Mouse (Mus musculus): ENCODE data around the gene Fer1l5. TPM values are rescaled to one million over a fixed set of nuclear protein-coding genes. Genes with fewer than 3 reads are reported as not detected.
A peak's percentile ranks its signal among the peaks of the same experiment; 100 is the strongest.

Gene Fer1l5
- total RNA-seq, 2 experiments from 2014 or later: not detected

DNA sequence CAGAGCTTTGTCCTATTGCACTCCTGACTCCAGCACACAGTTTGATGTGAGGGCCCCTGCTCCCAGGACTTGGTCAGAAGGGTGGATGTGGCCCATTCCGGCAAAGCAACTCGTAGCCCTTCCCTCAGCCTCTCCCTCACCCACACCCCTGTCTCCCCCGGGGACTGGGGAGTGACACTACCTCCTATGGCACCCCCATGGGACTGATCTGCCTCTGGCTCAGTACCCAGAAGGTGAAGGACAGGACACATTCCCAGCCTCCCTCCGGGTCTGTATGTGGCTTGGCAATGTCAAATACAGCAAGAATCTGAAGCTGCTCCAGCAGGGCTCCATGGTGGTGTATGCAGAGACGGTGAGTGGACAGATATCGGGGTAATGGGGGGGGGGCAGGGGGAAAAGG, 32.4 kb downstream of the Fer1l5 start:
- ATAC-seq (ENCODE audit: poor library complexity, severe bottlenecking): no peak

- no peak for ATAC-seq (ENCODE audit: poor library complexity, severe bottlenecking)
These were observed 57.4 kb downstream of the Fer1l5 start for GRCm38 (mm10) chr1:36429511-36429910.

DNA sequence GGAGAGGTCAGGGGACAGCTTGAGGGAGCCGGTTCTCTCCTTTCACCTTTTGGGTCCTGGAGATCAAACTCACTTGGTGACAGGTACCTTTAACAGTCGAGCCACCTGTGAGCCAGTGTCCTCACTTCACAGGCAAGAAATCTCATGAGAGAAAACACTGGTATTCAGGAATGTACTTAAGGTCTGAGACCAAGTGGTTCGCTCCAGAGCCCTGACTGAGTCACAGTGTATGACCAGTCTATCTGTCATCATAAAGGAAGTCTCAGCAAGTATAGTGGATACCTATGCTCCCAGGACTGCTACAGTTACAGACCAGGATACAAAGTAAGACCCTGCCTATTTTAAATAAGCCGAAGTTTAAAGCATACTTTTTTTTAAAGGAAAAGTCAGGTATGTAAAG, 60.9 kb downstream of the Fer1l5 start:
- no peak for ATAC-seq (ENCODE audit: poor library complexity, severe bottlenecking)

- no peak for ATAC-seq (ENCODE audit: poor library complexity, severe bottlenecking)
These were observed 61.5 kb downstream of the Fer1l5 start for GRCm38 (mm10) chr1:36433616-36434015.

GRCm38 (mm10) chr1:36435071-36435470, 63.0 kb downstream of the Fer1l5 start:
- no peak for ATAC-seq (ENCODE audit: poor library complexity, severe bottlenecking)

GRCm38 (mm10) chr1:36436515-36436914, 64.4 kb downstream of the Fer1l5 start:
- ATAC-seq (ENCODE audit: poor library complexity, severe bottlenecking): peak; percentile 52; the same call in 1 of the 2 replicates

- ATAC-seq (ENCODE audit: poor library complexity, severe bottlenecking): peak; percentile 52; the same call in 1 of the 2 replicates
These were observed 65.1 kb downstream of the Fer1l5 start for GRCm38 (mm10) chr1:36437223-36437622.

GRCm38 (mm10) chr1:36441101-36441500, 69.0 kb downstream of the Fer1l5 start:
- no peak for ATAC-seq (ENCODE audit: poor library complexity, severe bottlenecking)

DNA sequence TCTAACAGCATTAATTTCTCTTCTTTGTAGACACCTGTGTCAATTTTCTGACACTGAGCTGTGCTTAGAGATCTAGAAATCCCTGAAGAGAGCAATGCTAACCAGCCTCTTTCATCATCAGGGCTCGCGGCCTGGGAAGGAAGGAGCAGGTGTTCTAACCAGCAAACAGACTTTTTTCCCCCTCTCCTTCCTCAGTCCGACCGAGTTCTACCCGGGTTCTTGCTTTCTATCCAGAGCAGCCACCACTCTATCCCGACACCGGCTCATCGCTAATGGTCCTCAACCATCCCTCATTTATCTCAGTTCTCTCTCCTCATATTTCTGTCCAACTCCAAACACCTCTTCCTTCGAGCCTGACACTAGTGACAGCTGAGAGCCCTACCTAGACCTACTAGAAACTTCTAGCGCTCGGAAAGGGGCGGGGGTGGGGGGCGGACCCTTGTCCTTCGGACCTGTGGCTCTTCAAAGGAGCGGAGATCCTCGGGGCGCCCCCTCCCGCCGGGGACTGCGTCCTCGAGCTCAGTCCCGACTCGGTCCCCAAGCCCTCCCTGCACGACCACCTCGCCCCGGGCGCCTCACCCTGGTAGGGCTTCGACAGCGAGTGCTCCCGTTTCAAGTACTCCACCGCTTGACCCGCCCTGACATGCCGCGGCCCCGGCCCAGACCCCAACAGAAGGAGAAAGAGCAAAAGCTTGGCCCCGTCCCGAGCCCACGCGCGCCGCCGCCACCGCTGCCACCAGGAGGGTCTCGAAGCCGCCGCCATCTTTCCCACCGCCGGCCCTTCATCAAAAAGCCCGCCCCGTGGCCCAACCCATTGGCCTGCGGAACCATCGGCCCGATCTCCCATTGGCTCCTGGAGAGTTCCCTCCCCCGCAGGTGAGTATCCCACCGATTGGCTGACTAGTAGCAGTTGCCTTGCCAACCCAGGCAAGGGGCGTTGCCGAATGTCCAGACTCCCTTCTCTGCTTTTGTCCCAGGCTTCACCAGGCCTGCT, 72.7 kb downstream of the Fer1l5 start, which contains the start of gene Lman2l:
Gene Lman2l, minus strand, starts transcription at position 801 of the 994 bp plus-strand sequence.
- peak; percentile 97 for ATAC-seq (ENCODE audit: poor library complexity, severe bottlenecking)

- no peak for ATAC-seq (ENCODE audit: poor library complexity, severe bottlenecking)
These were observed 73.4 kb downstream of the Fer1l5 start for GRCm38 (mm10) chr1:36445508-36445907.

- ATAC-seq (ENCODE audit: poor library complexity, severe bottlenecking): peak; percentile 69
These were observed 74.2 kb downstream of the Fer1l5 start for GRCm38 (mm10) chr1:36446106-36446824.

DNA sequence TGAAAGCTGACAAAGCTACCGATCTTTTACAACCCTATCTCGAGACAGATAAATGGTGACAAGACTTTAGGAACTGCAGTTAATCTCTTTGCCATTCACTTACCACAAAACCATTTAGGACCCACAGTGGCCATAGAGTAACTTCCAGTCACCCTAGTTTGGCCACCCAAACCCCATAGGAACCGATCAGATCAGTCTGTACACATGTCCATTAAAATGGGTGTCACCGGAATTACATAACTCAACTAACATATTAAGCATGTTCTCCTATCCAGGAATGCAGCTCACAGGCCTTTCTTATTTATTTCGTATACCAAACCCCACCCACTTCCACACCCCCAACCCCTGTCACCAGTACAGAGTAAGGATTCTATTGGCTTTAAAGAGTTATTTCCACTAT, 74.8 kb downstream of the Fer1l5 start:
- ATAC-seq (ENCODE audit: poor library complexity, severe bottlenecking): no peak

DNA sequence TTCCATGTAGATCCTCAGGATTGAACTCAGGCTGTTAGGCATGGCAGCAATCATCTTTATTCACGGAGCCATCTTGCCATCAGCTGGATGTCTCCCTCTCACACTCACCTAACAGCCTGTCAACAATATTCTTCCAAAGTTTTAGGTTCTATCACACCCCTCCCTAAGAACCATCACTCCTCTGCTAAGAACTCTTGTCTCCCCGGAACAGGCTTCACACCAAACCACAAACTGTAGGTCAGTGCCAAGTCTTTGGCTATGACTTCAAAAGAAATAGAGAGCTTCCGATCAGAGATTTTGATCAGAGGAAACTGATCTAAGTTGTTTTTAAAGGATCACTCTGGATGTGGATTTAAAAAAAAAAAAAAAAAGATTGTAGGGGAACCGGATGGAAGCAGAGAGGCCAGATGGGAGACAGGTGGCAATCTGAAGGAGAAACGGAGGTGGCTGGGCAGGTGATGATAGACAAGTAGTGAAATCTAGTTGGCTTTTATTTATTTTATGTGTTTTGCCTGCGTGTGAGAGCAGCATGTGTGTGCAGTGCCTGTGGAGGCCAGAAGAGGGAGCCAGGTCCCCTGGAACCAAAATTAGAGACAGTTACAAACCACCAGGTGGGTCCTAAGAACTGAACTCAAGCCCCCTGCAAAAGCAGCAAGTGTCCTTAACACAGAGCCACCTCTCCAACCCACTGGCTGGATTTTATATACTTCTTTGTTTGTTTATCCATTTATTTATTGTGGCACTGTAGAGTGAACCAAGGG, 82.1 kb downstream of the Fer1l5 start:
- no peak for ATAC-seq (ENCODE audit: poor library complexity, severe bottlenecking)

DNA sequence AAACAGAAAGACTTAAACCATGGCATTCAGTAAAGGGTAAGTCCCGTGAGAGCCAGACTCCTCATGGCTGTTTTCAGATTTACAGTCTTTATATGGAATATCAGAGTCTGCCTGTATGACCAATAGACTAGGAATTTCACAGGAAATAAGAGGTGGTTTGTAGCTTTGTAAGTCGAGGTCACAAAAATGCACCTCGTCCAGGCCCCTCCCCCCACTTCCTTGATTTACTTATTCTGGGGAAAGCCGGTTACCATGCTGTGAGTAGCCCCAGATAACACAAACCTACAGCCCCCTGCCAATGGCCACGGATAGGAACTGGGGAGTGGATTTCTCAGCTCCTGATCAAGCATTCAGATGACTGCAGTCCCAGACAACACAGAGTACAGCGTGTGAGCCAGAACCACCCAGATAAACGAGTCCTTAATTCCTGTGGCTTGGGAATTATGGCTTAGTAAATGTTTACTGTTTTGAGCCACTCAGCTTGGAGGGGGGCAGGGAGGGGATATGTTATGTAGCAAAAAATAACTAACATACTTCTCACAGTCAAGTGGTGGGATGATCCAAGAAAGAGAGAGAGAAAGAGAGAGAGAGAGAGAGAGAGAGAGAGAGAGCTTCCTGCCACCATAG, 85.4 kb downstream of the Fer1l5 start:
- no peak for ATAC-seq (ENCODE audit: poor library complexity, severe bottlenecking)

- no peak for ATAC-seq (ENCODE audit: poor library complexity, severe bottlenecking)
These were observed 86.1 kb downstream of the Fer1l5 start for GRCm38 (mm10) chr1:36458169-36458568.

DNA sequence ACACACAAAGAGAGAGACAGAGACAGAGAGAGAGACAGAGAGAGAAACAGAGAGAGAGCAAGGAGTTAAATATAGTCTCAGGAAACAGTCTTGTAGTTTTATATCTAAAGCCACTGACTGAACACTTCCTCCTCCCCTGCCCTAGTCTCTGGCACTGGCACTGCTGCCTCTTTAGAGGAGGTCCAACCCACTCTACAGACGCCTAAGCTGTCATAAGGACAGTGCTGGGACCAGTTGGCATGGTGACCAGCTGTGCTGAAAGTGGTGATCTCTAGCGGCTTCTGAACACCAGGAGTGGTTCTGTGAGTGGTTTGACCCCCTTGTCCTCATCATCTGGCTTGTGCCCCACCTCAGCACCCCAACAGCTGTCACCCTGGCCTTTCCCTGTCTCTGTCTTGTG, 89.7 kb downstream of the Fer1l5 start:
- ATAC-seq (ENCODE audit: poor library complexity, severe bottlenecking): peak; percentile 92

DNA sequence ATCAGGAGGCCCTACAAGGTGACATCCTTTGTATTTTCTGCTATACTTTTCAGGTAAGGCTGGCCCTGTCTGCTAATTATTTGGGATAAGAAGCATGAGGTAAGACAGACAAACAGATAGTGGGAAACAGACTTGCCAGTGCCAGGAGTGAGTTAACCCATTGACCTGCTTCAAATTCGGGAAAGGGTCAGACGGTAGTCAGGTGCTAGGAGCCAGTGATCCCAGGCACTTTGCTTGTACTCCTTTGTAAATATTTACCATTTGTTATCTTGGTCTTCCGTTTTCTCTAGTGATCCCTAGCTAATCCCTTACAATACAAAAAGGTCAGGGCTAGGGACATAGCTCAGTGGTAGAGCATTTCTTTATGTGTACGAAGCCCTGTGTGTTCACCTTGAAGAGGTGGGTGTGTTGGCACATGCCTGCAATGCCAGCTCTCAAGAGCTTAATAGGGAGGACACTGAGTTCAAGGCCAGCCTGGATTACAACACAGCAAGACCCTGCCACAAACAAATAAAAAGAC, 93.6 kb downstream of the Fer1l5 start:
- ATAC-seq (ENCODE audit: poor library complexity, severe bottlenecking): no peak

DNA sequence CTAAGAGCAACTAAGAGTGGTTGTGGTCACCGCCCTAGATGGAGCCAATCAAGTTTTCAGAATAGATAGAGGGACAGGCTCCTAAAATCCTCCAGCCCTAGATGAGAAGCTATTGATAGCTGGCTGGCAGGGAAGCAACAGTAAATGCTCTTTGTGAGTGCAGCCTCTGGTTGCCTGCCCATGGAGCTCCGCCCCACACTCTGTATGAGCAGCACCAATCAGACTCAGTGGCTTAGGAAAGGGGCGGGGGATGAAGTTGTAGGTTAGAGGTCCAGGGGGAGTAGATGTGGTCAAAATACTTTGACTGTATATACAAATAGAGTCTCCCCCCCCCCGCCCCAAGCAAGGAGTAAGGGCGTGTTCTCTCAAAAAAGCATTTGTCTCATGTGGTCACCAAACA, 95.4 kb downstream of the Fer1l5 start:
- ATAC-seq (ENCODE audit: poor library complexity, severe bottlenecking): no peak

DNA sequence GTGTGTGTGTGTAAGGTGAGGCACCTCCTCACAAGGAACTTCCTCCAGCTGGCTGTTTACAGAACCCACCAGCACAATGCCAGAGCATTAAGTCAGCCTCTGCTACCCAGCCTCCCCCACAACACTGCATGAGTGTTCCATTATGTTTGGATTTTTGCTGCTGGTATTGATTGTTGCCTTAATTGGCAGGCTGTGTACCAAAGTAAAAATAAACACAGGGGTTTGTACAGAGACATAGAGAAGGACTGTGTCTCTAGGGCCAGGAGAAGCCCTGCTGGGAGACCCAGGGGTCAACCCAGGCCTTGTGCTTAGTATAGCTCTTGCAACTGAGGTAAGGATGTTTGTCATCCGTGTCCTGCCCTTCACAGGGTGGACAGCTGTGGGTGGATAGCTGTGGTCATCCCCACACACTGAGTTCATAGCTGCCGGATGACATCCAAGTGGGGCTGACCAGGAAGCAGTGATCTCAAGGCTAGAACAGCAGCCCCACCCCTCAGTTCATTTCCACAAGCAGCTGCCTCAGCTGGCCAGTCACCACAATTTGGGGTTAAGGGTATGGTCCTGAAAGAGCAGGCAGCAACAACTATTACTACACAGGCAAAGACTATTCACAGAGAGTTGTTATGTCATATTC, 97.8 kb downstream of the Fer1l5 start:
- ATAC-seq (ENCODE audit: poor library complexity, severe bottlenecking): peak; percentile 5; the same call in 1 of the 2 replicates
